Mouse (Mus musculus) T-cell, adult 66 days (primary cell): ENCODE measurements around the gene Ocel1. TPM values are rescaled to one million over a fixed set of nuclear protein-coding genes. Genes with fewer than 3 reads are reported as not detected.

Experiments
- total RNA-seq, 2 experiments: library from RNA; stranded (reverse); gene quantifications; 3 replicates in 1 of 2; 4 replicates in 1 of 2; pipeline ENCODE4 v1.2.4; 2023

Gene Ocel1
- total RNA-seq = 10 to 100 TPM; 19.9 to 21.2 TPM

GRCm38 (mm10) chr8:71371236-71371848 lies at the start of gene Ocel1:
Gene Ocel1 (plus strand): TSS chr8:71371298.

GRCm38 (mm10) chr8:71366771-71367528 lies 4.1 kb upstream of the Ocel1 start, which contains the start of gene Use1:
Gene Use1 (plus strand): TSS chr8:71366848.

GRCm38 (mm10) chr8:71381421-71381970 lies 10.4 kb downstream of the Ocel1 start, which contains the start of gene Nr2f6:
Gene Nr2f6 (minus strand): TSS chr8:71381960.

GRCm38 (mm10) chr8:71395629-71396028 lies 24.5 kb downstream of the Ocel1 start, which contains the start of gene Ushbp1:
Gene Ushbp1 (minus strand): TSS chr8:71395802.

GRCm38 (mm10) chr8:71396639-71397305 lies 25.7 kb downstream of the Ocel1 start, which contains the start of gene Babam1:
Gene Babam1 (plus strand): TSS chr8:71396861.

GRCm38 (mm10) chr8:71405401-71406098 lies 34.5 kb downstream of the Ocel1 start, which contains the start of gene Ankle1:
Gene Ankle1 (plus strand): TSS chr8:71406010.

Other genes with a start within 250 kb of the Ocel1 start
- 100 to 1,000 TPM; 142 to 158 TPM for gene Myo9b, start 98.6 kb upstream of the Ocel1 start, total RNA-seq
- gene Haus8, start 98.4 kb upstream of the Ocel1 start, total RNA-seq = 10 to 100 TPM; 26.0 to 31.3 TPM
- 100 to 1,000 TPM; 267 to 299 TPM for gene Use1, start 4.5 kb upstream of the Ocel1 start, total RNA-seq
- 1 to 10 TPM; 7.7 to 9.2 TPM for gene Nr2f6, start 10.7 kb downstream of the Ocel1 start, total RNA-seq
- gene Ushbp1, start 24.5 kb downstream of the Ocel1 start, total RNA-seq = not detected
- 100 to 1,000 TPM; 122 to 127 TPM for gene Babam1, start 25.6 kb downstream of the Ocel1 start, total RNA-seq
- gene Ankle1, start 34.7 kb downstream of the Ocel1 start, total RNA-seq = 1 to 10 TPM; 1.5 to 1.8 TPM
- 10 to 100 TPM; 94.0 to 94.4 TPM for gene Abhd8, start 92.4 kb downstream of the Ocel1 start, total RNA-seq
- gene Mrpl34, start 93.7 kb downstream of the Ocel1 start, total RNA-seq = 10 to 100 TPM; 40.3 to 40.8 TPM
- gene Dda1, start 97.9 kb downstream of the Ocel1 start, total RNA-seq = 100 to 1,000 TPM; 109 to 112 TPM
- 10 to 100 TPM; 22.9 to 29.4 TPM for gene Ano8, start 114.7 kb downstream of the Ocel1 start, total RNA-seq
- 10 to 100 TPM; 18.6 to 23.0 TPM for gene Gtpbp3, start 116.8 kb downstream of the Ocel1 start, total RNA-seq
- not detected for gene Plvap, start 140.5 kb downstream of the Ocel1 start, total RNA-seq
- gene Ccdc194, start 154.4 kb downstream of the Ocel1 start, total RNA-seq = not detected
- gene Bst2, start 166.2 kb downstream of the Ocel1 start, total RNA-seq = 10 to 100 TPM; 57.3 to 79.1 TPM
- gene Mvb12a, start 171.6 kb downstream of the Ocel1 start, total RNA-seq = 10 to 100 TPM; 29.8 to 42.6 TPM
- gene Tmem221, start 187.6 kb downstream of the Ocel1 start, total RNA-seq = 1 to 10 TPM in 1 of 2 experiments, under 1 TPM in 1; 0.83 to 1.7 TPM
- gene Nxnl1, start 195.3 kb downstream of the Ocel1 start, total RNA-seq = not detected
- gene Slc27a1, start 197.6 kb downstream of the Ocel1 start, total RNA-seq = 1 to 10 TPM; 4.8 to 5.7 TPM
- gene Pgls, start 220.9 kb downstream of the Ocel1 start, total RNA-seq = 10 to 100 TPM; 56.5 to 58.1 TPM
- gene Fam129c, start 226.3 kb downstream of the Ocel1 start, total RNA-seq = 1 to 10 TPM; 2.4 to 7.0 TPM
- 10 to 100 TPM; 47.7 to 51.6 TPM for gene Colgalt1, start 239.7 kb downstream of the Ocel1 start, total RNA-seq